Comparison of ENCODE assay signal across 8 mouse cellular contexts in genomic region chr19:41745941-41746557, GRCm38 (mm10). TPM values are rescaled to one million over a fixed set of nuclear protein-coding genes. Genes with fewer than 3 reads are reported as not detected.
DNase-seq lines count a peak whose midpoint lies in the region; ATAC-seq lines count a peak whose summit lies in the region.

No protein-coding gene starts in this region.

- WGBS in heart, embryonic 12.5 days: 44% methylated on average over 15 of the region's 15 CpGs
- WGBS in forebrain, embryonic 10.5 days: 39% methylated on average over 15 of the region's 15 CpGs
- WGBS in hindbrain, embryonic 15.5 days: 23% methylated on average over 15 of the region's 15 CpGs

- H3K9ac ChIP-seq in heart, embryonic 12.5 days: no peak overlapping the region
- no peak overlapping the region for H3K9ac ChIP-seq in hindbrain, embryonic 15.5 days

- H3K9me3 ChIP-seq in heart, embryonic 12.5 days (replicated peaks): no peaks in the 10 kb centered on the region
- no peaks in the 10 kb centered on the region for H3K9me3 ChIP-seq in forebrain, embryonic 10.5 days
- H3K9me3 ChIP-seq in hindbrain, embryonic 15.5 days: no peaks in the 10 kb centered on the region

- peaks cover 67% of the 10 kb centered on the region for H3K27me3 ChIP-seq in heart, embryonic 12.5 days (replicated peaks)
- peaks cover 97% of the 10 kb centered on the region for H3K27me3 ChIP-seq in forebrain, embryonic 10.5 days (ENCODE audit: poor library complexity, severe bottlenecking)
- no peaks in the 10 kb centered on the region for H3K27me3 ChIP-seq in hindbrain, embryonic 15.5 days

- intact Hi-C loops in left cerebral cortex, postnatal 10 days (cut with DNase I): no loop called here

- no peak overlapping the region for H3K4me3 ChIP-seq in heart, embryonic 12.5 days
- no peak overlapping the region; the same call in 1 of the 2 replicates for H3K4me3 ChIP-seq in forebrain, embryonic 10.5 days
- no peak overlapping the region for H3K4me3 ChIP-seq in hindbrain, embryonic 15.5 days

- no peaks in the 10 kb centered on the region for H3K36me3 ChIP-seq in heart, embryonic 12.5 days
- H3K36me3 ChIP-seq in forebrain, embryonic 10.5 days (replicated peaks): no peaks in the 10 kb centered on the region
- H3K36me3 ChIP-seq in hindbrain, embryonic 15.5 days: no peaks in the 10 kb centered on the region

- no peak overlapping the region for H3K4me2 ChIP-seq in heart, embryonic 12.5 days
- H3K4me2 ChIP-seq in hindbrain, embryonic 15.5 days: no peak overlapping the region

- no peak for ATAC-seq in heart, embryonic 12.5 days (ENCODE audit: insufficient number of reproducible peaks, low FRiP score)
- peak; percentile 90 for ATAC-seq in hindbrain, embryonic 15.5 days (ENCODE audit: low FRiP score, low read depth)

- H3K27ac ChIP-seq in heart, embryonic 12.5 days (ENCODE audit: poor library complexity, severe bottlenecking): no peak overlapping the region
- H3K27ac ChIP-seq in forebrain, embryonic 10.5 days: peak overlapping the region; percentile 71
- peak overlapping the region; percentile 49; the same call in 1 of the 2 replicates for H3K27ac ChIP-seq in hindbrain, embryonic 15.5 days (replicated peaks)

- DNase-seq in heart, adult 18-20 months: peak; percentile 20 to 48
- DNase-seq in forebrain, embryonic 10.5 days (ENCODE audit: extremely low spot score, low spot score): peak; percentile 56
- DNase-seq in left cerebral cortex, postnatal 10 days (ENCODE audit: extremely low spot score in 1 of 2, low spot score in 2 of 2): peak; percentile 64 to 79
- DNase-seq in retina, postnatal 1 day: peak; percentile 98
- no peak for DNase-seq in liver
- DNase-seq in urinary bladder, adult 2 months (ENCODE audit: low spot score): no peak

- H3K4me1 ChIP-seq in heart, embryonic 12.5 days (replicated peaks): peaks cover 20% of the 10 kb centered on the region
- peaks cover 56% of the 10 kb centered on the region for H3K4me1 ChIP-seq in forebrain, embryonic 10.5 days
- H3K4me1 ChIP-seq in hindbrain, embryonic 15.5 days (replicated peaks): peaks cover 63% of the 10 kb centered on the region

RNA-seq across cellular contexts. Expression of gene Slit1, which starts 2.6 kb away (rescaled TPM):
- total RNA-seq in heart, adult 18-20 months (2021): under 1 TPM; 0.07 to 0.08 TPM
- 0.04 and 0.13 TPM in 2 replicates for polyA plus RNA-seq in heart, embryonic 12.5 days (2016; fragmentation: Nextera tagmentation; extraction: Ambion mirVana)
- polyA plus RNA-seq in forebrain, embryonic 10.5 days (2016; fragmentation: Nextera tagmentation; extraction: Ambion mirVana): 0.73 and 1.4 TPM in 2 replicates
- 23.5 and 25.7 TPM in 2 replicates for polyA plus RNA-seq in hindbrain, embryonic 15.5 days (2015; fragmentation: Nextera tagmentation; extraction: Ambion mirVana)
- 10 to 100 TPM; 55.1 to 57.2 TPM for total RNA-seq in left cerebral cortex, postnatal 10 days (2021)
- polyA plus RNA-seq in urinary bladder, adult 2 months (2012; rRNA removed): 0.15 TPM in 2 replicates

RNA-seq across cellular contexts. Expression of gene Arhgap19, which starts 55.8 kb away (rescaled TPM):
- 1 to 10 TPM; 2.0 to 2.6 TPM for total RNA-seq in heart, adult 18-20 months (2021)
- polyA plus RNA-seq in heart, embryonic 12.5 days (2016; fragmentation: Nextera tagmentation; extraction: Ambion mirVana): 17.8 and 19.5 TPM in 2 replicates
- 49.7 and 50.9 TPM in 2 replicates for polyA plus RNA-seq in forebrain, embryonic 10.5 days (2016; fragmentation: Nextera tagmentation; extraction: Ambion mirVana)
- 5.8 and 6.6 TPM in 2 replicates for polyA plus RNA-seq in hindbrain, embryonic 15.5 days (2015; fragmentation: Nextera tagmentation; extraction: Ambion mirVana)
- total RNA-seq in left cerebral cortex, postnatal 10 days (2021): 1 to 10 TPM; 3.2 to 3.6 TPM
- 4.3 and 4.6 TPM in 2 replicates for polyA plus RNA-seq in urinary bladder, adult 2 months (2012; rRNA removed)

Comparison
In these comparisons a context has a peak if more than half of its experiments do, and no peak if none do; other contexts are left out.
1. DNase-seq: peak in heart, adult 18-20 months (2 of 2), forebrain, embryonic 10.5 days (single experiment), left cerebral cortex, postnatal 10 days (2 of 2) and retina, postnatal 1 day (single experiment); none in liver (single experiment) and urinary bladder, adult 2 months (single experiment).
2. RNA of gene Slit1, which starts 2.6 kb away (polyA plus RNA-seq): 23.5 to 25.7 TPM in hindbrain, embryonic 15.5 days; 0.73 to 1.4 TPM in forebrain, embryonic 10.5 days, 0.15 TPM in urinary bladder, adult 2 months and 0.04 to 0.13 TPM in heart, embryonic 12.5 days; every median in the first group is over 10 times any median in the second.